In the genomic region with DNA sequence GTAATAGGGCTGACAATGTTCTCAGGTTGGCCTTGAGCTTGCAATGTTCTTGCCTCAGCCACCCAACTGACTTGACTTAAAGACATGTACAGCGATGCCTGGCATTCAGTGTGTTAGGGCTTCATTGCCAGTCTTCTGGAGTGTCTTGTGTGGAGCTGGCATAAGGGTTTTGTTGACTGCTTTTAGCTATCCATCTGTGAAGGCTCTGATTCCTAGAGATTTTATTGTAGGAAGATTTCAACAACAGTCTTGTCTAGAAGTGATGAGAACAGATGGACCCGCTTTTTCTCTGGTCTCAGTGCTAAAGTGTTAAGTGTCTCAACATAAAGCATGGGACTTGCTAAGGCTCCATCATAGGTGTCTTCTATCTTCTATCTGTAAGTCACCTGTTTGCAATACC, we compare ENCODE assay signal across 22 mouse cellular contexts.
DNase-seq lines count a peak whose midpoint lies in the region; ATAC-seq and TF ChIP-seq lines count a peak whose summit lies in the region.
"Had no signal": no experiment of that assay in that cellular context is flagged by ENCODE, and none has a peak within 500 bp of the region (broad histone marks: within the 10 kb centered on the region; RNA-seq: fewer than 3 reads in every experiment).

No protein-coding gene starts in this region.

- no peak overlapping the region for H3K9ac ChIP-seq in forebrain, postnatal 0 days
- no peak overlapping the region for H3K9ac ChIP-seq in forebrain, embryonic 13.5 days
- H3K9ac ChIP-seq: forebrain, embryonic 12.5 days; limb, embryonic 13.5 days; liver, embryonic 14.5 days; lung, embryonic 15.5 days had no signal

- peak; percentile 85 for ATAC-seq in forebrain, postnatal 0 days
- no peak for ATAC-seq in forebrain, embryonic 13.5 days
- ATAC-seq in inflammation-experienced regulatory T-cells, adult 6 months: no peak
- ATAC-seq: activated CD4-positive, CD25-positive, alpha-beta regulatory T cell, adult 4 months; CD4-positive, CD25-positive, alpha-beta regulatory T cell, adult 4 months; hindbrain, embryonic 16.5 days had no signal

- H3K4me2 ChIP-seq in forebrain, postnatal 0 days (ENCODE audit: low read depth): no peak overlapping the region
- no peak overlapping the region for H3K4me2 ChIP-seq in forebrain, embryonic 13.5 days
- H3K4me2 ChIP-seq: forebrain, embryonic 12.5 days; limb, embryonic 13.5 days; lung, embryonic 15.5 days; midbrain, embryonic 11.5 days had no signal

- H3K36me3 ChIP-seq in forebrain, postnatal 0 days (ENCODE audit: insufficient read depth): no peaks in the 10 kb centered on the region
- H3K36me3 ChIP-seq in forebrain, embryonic 13.5 days (ENCODE audit: poor library complexity, severe bottlenecking): no peaks in the 10 kb centered on the region
- H3K36me3 ChIP-seq: forebrain, embryonic 12.5 days; limb, embryonic 13.5 days; lung, embryonic 15.5 days had no signal

- no peak overlapping the region for H3K4me3 ChIP-seq in forebrain, postnatal 0 days (ENCODE audit: low read depth, low read length)
- no peak overlapping the region for H3K4me3 ChIP-seq in forebrain, embryonic 13.5 days
- H3K4me3 ChIP-seq: forebrain, embryonic 12.5 days; limb, embryonic 13.5 days; lung, embryonic 15.5 days had no signal

- no peak overlapping the region for H3K27ac ChIP-seq in forebrain, postnatal 0 days (ENCODE audit: low read depth, low read length)
- no peak overlapping the region for H3K27ac ChIP-seq in forebrain, embryonic 13.5 days
- H3K27ac ChIP-seq: forebrain, embryonic 12.5 days; limb, embryonic 13.5 days; liver, embryonic 14.5 days; lung, embryonic 15.5 days had no signal

- no peaks in the 10 kb centered on the region for H3K9me3 ChIP-seq in forebrain, postnatal 0 days (ENCODE audit: low read length)
- H3K9me3 ChIP-seq in forebrain, embryonic 13.5 days (replicated peaks): no peaks in the 10 kb centered on the region
- H3K9me3 ChIP-seq: forebrain, embryonic 12.5 days; limb, embryonic 13.5 days; lung, embryonic 15.5 days had no signal

- intact Hi-C loops in left cerebral cortex, postnatal 25 days (cut with DNase I): loop anchor here (1.0 to 10.0 kb wide), 9 partner anchors 62 to 552 kb away; a partner anchor contains a TSS

- no peak for TF ChIP-seq CTCF in forebrain, postnatal 0 days (IDR thresholded peaks at IDR 0.05; ENCODE audit: low read depth)
- TF ChIP-seq CTCF in brain, embryonic 14.5 days (IDR thresholded peaks at IDR 0.05; ENCODE audit: borderline replicate concordance, extremely low read depth, insufficient read depth, insufficient read length): no peak

- WGBS in forebrain, postnatal 0 days: 72% methylated on average over 2 of the region's 2 CpGs
- 91% methylated on average over 2 of the region's 2 CpGs for WGBS in forebrain, embryonic 13.5 days

- DNase-seq in forebrain, postnatal 0 days: peak; percentile 57
- DNase-seq in brain, embryonic 14.5 days (ENCODE audit: low read depth): peak; percentile 43
- peak; percentile 32 to 37 for DNase-seq in layer of hippocampus, adult 8-10 months (ENCODE audit: low spot score in 2 of 2)
- DNase-seq in left cerebral cortex, postnatal 25 days (ENCODE audit: low spot score in 2 of 2): peak; percentile 27 to 93
- DNase-seq in heart, adult 9 months (ENCODE audit: low spot score in 2 of 2): no peak
- DNase-seq in embryo, embryonic 10.5 days (ENCODE audit: low spot score): no peak
- DNase-seq: adrenal gland, postnatal 14 days; cerebellum, adult 2 months; heart, adult 18-20 months; kidney, adult 11 months; retina, postnatal 1 day; thymus, postnatal 14 days had no signal

- TF ChIP-seq POLR2A in brain, embryonic 14.5 days (IDR thresholded peaks at IDR 0.05; ENCODE audit: borderline replicate concordance, extremely low read depth, insufficient read depth, insufficient read length, poor library complexity, severe bottlenecking): no peak

- no peaks in the 10 kb centered on the region for H3K4me1 ChIP-seq in forebrain, postnatal 0 days (ENCODE audit: insufficient read depth)
- no peaks in the 10 kb centered on the region for H3K4me1 ChIP-seq in forebrain, embryonic 13.5 days
- H3K4me1 ChIP-seq: forebrain, embryonic 12.5 days; limb, embryonic 13.5 days; lung, embryonic 15.5 days had no signal

- H3K27me3 ChIP-seq in forebrain, postnatal 0 days (ENCODE audit: insufficient read depth, low read length): no peaks in the 10 kb centered on the region
- H3K27me3 ChIP-seq in forebrain, embryonic 13.5 days: no peaks in the 10 kb centered on the region
- H3K27me3 ChIP-seq: forebrain, embryonic 12.5 days; limb, embryonic 13.5 days; lung, embryonic 15.5 days had no signal

Comparison
In these comparisons a context has a peak if more than half of its experiments do, and no peak if none do; other contexts are left out.
1. DNase-seq: peak in forebrain, postnatal 0 days (single experiment), brain, embryonic 14.5 days (single experiment), layer of hippocampus, adult 8-10 months (2 of 2) and left cerebral cortex, postnatal 25 days (2 of 2); none in heart, adult 9 months (0 of 2) and embryo, embryonic 10.5 days (single experiment).